Mouse (Mus musculus): Measurements from ENCODE around the gene Slfn4.

DNA sequence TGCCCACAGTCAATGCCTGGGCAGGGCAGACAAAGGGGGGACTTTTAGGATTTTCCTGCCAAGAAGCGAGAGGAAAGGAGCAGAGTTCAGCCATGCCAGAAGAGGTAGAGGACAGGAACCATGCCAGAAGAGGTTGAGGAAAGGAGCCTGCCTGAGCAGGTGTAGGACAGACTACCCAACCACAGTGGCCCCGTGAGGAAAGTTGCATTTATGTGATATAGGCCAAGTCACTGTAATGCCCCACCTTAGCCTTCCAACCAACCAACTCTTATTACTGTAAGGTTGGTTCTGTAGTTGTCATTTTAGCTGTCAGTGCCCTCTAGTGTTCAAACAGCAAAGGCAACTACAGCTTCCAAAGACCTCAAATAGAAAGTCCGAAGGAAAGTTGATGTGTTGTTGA is 17.0 kb downstream of the Slfn4 start:
- TF ChIP-seq POLR2A (IDR thresholded peaks at IDR 0.05; ENCODE audit: insufficient read length, low read depth): no peak
- no peak for TF ChIP-seq MYOG (IDR thresholded peaks at IDR 0.05; ENCODE audit: control insufficient read depth in 1 of 3, insufficient read depth in 1 of 3, insufficient read length in 2 of 3, low read depth in 2 of 3)

Measured in myocyte (in vitro differentiated cells).